Comparison of ENCODE assay signal across 23 mouse cellular contexts in genomic region chr11:103862951-103863350, GRCm38 (mm10).
"Had no signal": no experiment of that assay in that cellular context is flagged by ENCODE, and none has a peak within 500 bp of the region (broad histone marks: within the 10 kb centered on the region; RNA-seq: fewer than 3 reads in every experiment).

No protein-coding gene starts in this region.

- H3K4me1 ChIP-seq: lung, embryonic 15.5 days; neural tube, embryonic 13.5 days; stomach, embryonic 15.5 days had no signal

- H3K9ac ChIP-seq: lung, embryonic 15.5 days; midbrain, embryonic 13.5 days; neural tube, embryonic 13.5 days; stomach, embryonic 15.5 days had no signal

- H3K4me3 ChIP-seq: left cerebral cortex, adult 2 months; lung, embryonic 15.5 days; megakaryocyte, embryonic 14.5 days; midbrain, embryonic 10.5 days; midbrain, embryonic 13.5 days; myocyte; neural tube, embryonic 13.5 days; stomach, embryonic 15.5 days had no signal

- H3K4me2 ChIP-seq: lung, embryonic 15.5 days; midbrain, embryonic 13.5 days; neural tube, embryonic 13.5 days; stomach, embryonic 15.5 days had no signal

- H3K27me3 ChIP-seq: lung, embryonic 15.5 days; megakaryocyte, embryonic 14.5 days; midbrain, embryonic 13.5 days; neural tube, embryonic 13.5 days; stomach, embryonic 15.5 days had no signal

- H3K27ac ChIP-seq: left cerebral cortex, adult 2 months; lung, embryonic 15.5 days; midbrain, embryonic 10.5 days; midbrain, embryonic 13.5 days; neural tube, embryonic 13.5 days; stomach, embryonic 15.5 days had no signal

- H3K9me3 ChIP-seq: lung, embryonic 15.5 days; megakaryocyte, embryonic 14.5 days; midbrain, embryonic 10.5 days; midbrain, embryonic 13.5 days; neural tube, embryonic 13.5 days; stomach, embryonic 15.5 days had no signal

- ATAC-seq: intestine, embryonic 16.5 days; midbrain, embryonic 13.5 days; midbrain, embryonic 16.5 days had no signal

- DNase-seq: kidney, adult 18-20 months; kidney, adult 9 months; kidney, postnatal 10 days; kidney, postnatal 36 days; layer of hippocampus, postnatal 36 days; lung, adult 18-20 months; lung, postnatal 10 days; lung, postnatal 36 days; retina, postnatal 1 day; right cerebral cortex, postnatal 25 days; spleen, adult 18-20 months; thymus, adult 18-20 months; thymus, postnatal 36 days had no signal
